Mouse (Mus musculus) erythroblast, adult 5-6 weeks (primary cell): ENCODE results near the gene Clic3. TPM values are rescaled to one million over a fixed set of nuclear protein-coding genes. Genes with fewer than 3 reads are reported as not detected.
A peak's percentile ranks its signal among the peaks of the same experiment; 100 is the strongest.

ENCODE experiments used
- ATAC-seq: replicated peaks from 2 replicates; pipeline ENCODE4 v1.8.0; 2016; ENCODE audit warnings: moderate number of reproducible peaks, mild to moderate bottlenecking, moderate TSS enrichment, inconsistent platforms; ENCODE audit not compliant: poor library complexity, low FRiP score, severe bottlenecking
- total RNA-seq, 2 experiments: library from RNA; stranded (forward) in 1 of 2; stranded (reverse) in 1 of 2; fragments of 150-400 nt in 1 of 2; fragments of 200-764, 138-1000 nt in 1 of 2; gene quantifications; 2 replicates each; pipeline versions ENCODE4 v1.2.3 to v1.2.4; 2015 to 2017; ENCODE audit warnings: low replicate concordance in 2 of 2

The Clic3 gene
- total RNA-seq, 2 experiments from 2014 or later, result not detected

- no peak for ATAC-seq
Measured at GRCm38 (mm10) chr2:25477541-25477940, 20.9 kb downstream of the Clic3 start.

- ATAC-seq, result no peak
Measured at GRCm38 (mm10) chr2:25477967-25478675, 21.5 kb downstream of the Clic3 start.

DNA sequence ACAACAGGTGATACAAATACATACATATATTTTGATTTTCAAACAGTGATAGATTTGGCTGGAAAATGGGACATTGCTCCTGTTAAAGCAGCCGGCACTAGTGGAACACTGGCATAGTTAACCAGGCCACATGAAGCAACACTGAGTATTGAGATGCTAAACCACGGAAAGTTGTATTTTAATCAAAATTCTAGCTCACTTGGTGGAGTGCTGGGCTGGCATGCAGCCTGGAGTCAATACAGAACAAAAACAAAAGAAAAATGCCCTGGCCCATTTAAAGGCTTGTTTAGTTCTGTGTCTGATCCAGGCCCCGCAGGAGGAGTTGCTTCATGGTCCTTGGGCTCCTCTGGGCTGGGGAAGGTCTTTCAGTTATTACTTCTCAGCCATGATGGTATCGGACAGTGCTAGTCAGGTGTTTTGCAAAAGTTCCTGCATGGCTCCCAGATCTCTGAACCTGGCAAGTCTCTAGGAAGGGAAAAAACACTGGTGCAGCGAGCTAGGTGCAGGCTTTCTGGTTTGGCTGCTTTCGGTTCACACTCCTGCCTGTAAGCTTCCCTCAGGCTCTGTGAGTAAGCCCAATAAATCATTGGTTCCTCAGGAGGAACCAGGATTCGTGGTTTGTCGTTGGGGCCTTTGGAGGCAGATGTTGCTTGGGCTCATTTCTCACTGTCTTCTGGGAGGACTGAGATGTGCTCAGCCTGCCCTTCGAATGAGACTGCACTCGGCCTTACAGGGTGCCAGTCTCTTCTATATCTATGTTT is 23.1 kb downstream of the Clic3 start:
- no peak for ATAC-seq

DNA sequence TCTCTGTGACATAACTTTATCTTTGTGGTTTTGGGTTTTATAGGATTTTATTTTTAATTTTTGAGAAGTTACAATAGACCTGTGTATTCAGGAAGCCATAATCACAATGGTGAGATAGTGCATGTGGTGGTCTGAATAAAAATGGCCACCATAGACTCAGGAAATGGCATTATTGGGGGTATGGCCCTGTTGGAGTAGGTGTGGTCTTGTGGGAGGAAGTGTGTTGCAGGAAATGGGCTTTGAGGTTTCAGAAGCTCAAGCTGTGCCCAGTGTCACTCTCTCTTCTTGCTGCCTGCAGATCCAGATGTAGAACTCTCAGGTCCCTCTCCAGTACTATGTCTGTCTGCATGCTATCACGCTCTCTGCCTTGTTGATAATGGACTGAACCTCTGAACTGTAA is 23.9 kb downstream of the Clic3 start:
- no peak for ATAC-seq

DNA sequence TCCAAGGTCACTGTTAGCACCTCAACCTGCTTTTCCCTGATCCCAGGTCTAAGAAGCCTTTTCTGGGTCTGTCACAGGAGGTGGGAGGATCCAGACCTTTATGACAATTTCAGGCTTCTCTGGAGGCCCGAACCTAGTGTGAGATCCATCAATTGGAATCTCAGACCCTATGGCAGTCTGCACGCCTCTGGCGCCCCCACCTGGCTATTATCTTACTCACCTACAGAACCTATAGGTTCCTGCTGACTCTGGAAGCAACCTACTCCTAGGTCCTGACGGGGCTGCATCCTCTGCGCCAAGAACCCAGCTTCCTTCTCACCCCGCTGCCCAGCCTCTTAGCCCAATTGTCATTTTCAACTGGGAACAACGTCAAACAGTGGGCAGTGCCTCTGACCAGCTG is 26.3 kb downstream of the Clic3 start:
- ATAC-seq, result no peak

DNA sequence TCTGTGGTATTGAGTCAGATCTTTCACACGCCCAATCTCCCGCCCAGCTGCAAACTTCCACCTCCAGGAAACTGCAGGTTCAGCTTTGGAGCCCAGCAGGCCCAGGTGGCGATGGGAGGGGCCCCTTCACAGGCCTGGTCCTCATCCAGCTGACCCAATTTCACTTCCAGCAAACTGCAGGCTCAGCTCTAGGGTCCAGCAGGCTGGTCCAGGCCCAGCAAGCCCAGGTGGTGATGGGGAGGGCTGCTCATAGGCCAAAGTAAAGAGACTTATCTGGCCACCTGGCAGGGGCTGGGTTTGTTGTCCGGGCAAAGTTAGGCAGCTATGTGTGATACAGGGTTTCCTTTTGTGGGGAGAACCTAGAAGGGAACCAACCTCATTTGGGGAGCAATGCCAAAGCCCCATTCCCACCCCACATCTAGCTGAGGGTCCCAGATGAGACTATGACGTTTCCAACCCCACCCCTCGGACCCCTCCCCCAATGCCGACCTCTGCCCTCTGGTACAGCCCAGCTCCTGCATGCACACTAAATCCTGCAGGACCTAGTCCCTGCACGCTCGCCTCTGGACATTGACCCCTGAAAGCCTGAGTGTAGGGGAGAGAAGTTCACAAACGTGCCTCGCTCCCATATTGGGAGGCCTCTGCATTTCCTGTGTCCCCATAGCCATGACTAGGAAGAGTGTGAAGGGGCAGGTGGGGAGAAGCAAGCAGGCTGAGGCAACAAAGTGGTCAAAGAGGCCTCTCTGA is 28.4 kb downstream of the Clic3 start:
- no peak for ATAC-seq

DNA sequence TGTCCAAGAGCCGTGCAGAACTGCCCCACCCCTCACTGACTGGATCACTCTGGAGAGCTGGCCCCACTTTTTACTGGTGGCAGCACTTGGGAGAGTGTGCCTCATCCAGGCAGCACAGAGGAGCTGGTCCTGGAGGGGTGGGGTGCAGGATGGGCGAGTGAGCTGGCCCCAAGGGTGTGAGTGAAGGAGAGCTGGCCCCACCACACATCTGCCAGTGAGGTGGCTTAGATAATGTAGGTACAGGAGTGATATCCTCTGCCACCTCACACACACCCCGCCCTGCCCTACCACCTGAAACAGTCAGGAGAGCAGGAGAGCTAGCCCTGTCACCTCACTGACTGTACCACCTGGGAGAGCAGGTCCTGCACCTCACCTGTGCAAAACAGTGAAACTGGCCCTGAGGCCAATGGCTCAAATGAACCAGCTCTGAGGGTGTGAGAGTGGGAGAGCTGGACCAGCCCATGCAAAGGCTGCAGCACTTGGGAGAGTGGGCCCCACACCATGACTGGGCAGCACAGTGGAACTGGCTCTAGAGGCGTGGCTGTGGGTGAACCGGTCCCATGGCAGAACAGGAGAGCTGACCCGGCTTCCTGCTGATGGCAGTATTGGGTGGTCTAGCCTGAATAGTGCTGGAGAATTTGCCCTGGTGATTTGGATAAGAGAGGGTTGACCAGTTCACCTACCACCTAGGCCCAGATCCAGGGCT is 31.5 kb downstream of the Clic3 start:
- ATAC-seq, result no peak

GRCm38 (mm10) chr2:25488671-25489068 is 32.0 kb downstream of the Clic3 start:
- ATAC-seq, result no peak

DNA sequence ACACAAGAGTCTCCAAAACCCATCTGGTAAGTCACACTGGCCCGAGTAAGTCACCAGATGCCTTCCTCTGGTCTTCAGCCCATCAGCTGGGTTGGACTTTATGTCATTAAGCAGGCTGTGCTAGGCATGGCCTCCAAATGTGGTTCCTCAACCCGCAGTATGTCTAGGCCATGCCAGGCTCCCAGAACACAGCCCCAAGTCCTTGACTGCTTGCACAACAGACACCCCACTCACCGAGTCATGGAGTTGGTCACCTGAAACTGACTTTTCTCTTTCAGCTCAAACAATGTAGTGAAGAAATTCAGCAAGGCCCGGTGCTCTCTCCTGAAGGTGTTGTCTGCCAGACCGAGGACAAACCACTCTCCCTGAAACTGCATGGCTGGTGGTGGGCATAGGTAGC is 36.4 kb downstream of the Clic3 start:
- no peak for ATAC-seq

DNA sequence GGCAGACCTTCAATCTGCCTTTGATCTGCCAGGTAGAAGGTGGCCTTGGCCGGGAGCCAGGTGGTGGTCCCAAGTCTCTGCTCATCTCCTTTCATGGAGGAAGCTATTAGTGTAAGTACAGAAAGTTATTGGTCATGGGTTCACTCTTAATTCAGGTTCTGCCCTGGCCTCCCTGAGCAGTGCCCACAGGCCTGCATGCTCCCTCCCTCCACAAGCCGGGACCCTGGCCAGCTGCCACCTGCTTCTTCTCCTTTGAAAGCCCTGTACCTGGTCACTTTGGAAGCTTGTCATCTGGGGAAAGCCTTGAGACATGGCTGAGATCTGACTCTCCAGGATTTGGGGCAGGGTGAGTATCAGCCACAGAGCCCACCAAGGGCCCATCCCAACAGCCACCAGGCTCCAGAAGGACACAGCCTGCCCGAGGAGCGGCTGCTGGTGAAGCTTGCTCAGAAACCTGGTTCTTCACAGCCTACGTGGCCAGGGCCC is 36.9 kb downstream of the Clic3 start, which contains the start of gene Lcn12:
Gene Lcn12 (minus strand): TSS at position 436 of the 486 bp plus-strand sequence.
- ATAC-seq, result no peak

DNA sequence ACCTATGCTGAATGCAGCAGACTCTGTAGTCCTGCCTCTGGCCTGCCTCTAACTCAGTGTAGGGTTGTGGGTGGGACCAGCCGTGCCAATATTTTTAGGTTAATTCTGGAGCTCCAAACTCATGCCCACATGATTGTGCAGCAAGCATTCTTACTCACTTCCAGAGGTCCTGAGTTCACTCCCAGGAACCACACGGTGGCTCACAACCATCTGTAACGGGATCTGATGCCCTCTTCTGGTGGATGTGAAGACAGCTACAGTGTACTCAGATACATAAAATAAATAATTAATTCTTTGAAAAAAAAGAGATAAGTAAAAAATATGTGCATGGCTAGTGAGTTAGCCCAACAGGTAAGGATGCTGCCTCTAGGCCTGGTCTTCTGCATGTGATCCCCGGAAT is 39.8 kb downstream of the Clic3 start:
- no peak for ATAC-seq

GRCm38 (mm10) chr2:25497846-25498575 is 41.4 kb downstream of the Clic3 start:
- ATAC-seq, result no peak

GRCm38 (mm10) chr2:25498622-25499478 is 42.2 kb downstream of the Clic3 start:
- ATAC-seq, result no peak

DNA sequence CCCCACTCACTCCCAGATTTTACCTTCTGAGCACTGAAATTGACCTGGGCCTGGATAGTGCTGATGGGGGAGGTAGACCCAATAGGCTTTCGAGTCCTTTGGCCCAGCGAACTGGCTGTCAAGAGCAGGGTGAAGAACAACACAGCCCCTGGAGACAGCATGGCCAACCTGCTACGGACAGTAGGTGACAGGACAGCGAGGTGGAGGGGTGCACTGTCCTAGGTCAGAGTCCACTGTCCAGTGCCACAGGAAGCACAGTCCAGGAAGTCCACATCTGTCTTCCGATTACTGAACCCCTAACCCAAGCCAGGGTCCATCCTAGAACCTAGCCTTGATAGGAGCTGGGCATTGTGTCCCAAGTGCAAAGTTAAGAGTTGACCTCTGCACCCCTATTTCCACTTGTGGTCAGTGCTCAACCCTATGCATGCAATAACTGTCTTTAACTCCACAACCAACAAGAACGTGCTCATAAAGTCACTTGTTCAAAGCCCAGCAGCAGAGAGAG is 43.5 kb downstream of the Clic3 start:
- peak; percentile 2; the same call in 1 of the 2 replicates for ATAC-seq

- peak; percentile 75 for ATAC-seq
Measured at GRCm38 (mm10) chr2:25500576-25501405, 44.2 kb downstream of the Clic3 start, which contains the start of gene Fbxw5. Fbxw5 (plus strand) TSS chr2:25500750.

GRCm38 (mm10) chr2:25501593-25502486 is 45.2 kb downstream of the Clic3 start, which contains the start of gene C8g:
C8g (minus strand) TSS chr2:25501719.
- no peak for ATAC-seq
